Mouse (Mus musculus) liver, embryonic 15.5 days (tissue): ENCODE results near the gene Ufc1. TPM values are rescaled to one million over a fixed set of nuclear protein-coding genes. Genes with fewer than 3 reads are reported as not detected.
A peak's percentile ranks its signal among the peaks of the same experiment; 100 is the strongest.

Source experiments
- ATAC-seq: fragments of 200-750 bp; cut with Nextera tagmentation; 2 replicates; pipeline ENCODE4 v1.8.0; 2017; ENCODE audit warnings: moderate number of reproducible peaks, mild to moderate bottlenecking, moderate library complexity; ENCODE audit not compliant: insufficient read depth
- H3K27ac ChIP-seq: fragments of 300-500 bp; sonication (generic); replicated peaks from 2 replicates; pipeline ENCODE4 v1.5.1; 2015; ENCODE audit warnings: mild to moderate bottlenecking, inconsistent platforms
- H3K27me3 ChIP-seq: fragments of 300-500 bp; sonication (generic); 2 replicates; pipeline ENCODE4 v1.6.1; 2015; ENCODE audit warnings: mild to moderate bottlenecking, inconsistent platforms
- H3K36me3 ChIP-seq: fragments of 300-500 bp; sonication (generic); replicated peaks from 2 replicates; pipeline ENCODE4 v1.6.1; 2015; ENCODE audit warnings: moderate library complexity, mild to moderate bottlenecking, inconsistent platforms
- H3K4me1 ChIP-seq: fragments of 300-500 bp; sonication (generic); replicated peaks from 2 replicates; pipeline ENCODE4 v1.6.1; 2015; ENCODE audit warnings: inconsistent platforms
- H3K4me2 ChIP-seq: fragments of 300-500 bp; sonication (generic); 2 replicates; pipeline ENCODE4 v1.6.1; 2015; ENCODE audit warnings: moderate library complexity, mild to moderate bottlenecking, inconsistent platforms
- H3K4me3 ChIP-seq: fragments of 300-500 bp; sonication (generic); replicated peaks from 2 replicates; pipeline ENCODE4 v1.5.1; 2015; ENCODE audit warnings: mild to moderate bottlenecking, inconsistent platforms
- H3K9ac ChIP-seq: fragments of 300-500 bp; sonication (generic); 2 replicates; pipeline ENCODE4 v1.6.1; 2015; ENCODE audit warnings: moderate library complexity, mild to moderate bottlenecking, inconsistent platforms
- H3K9me3 ChIP-seq: fragments of 300-500 bp; sonication (generic); replicated peaks from 2 replicates; pipeline ENCODE4 v1.6.1; 2016; ENCODE audit warnings: inconsistent platforms
- WGBS: fragments of 180-500 bp; shearing (Covaris S2); methylation state at CpG from one replicate; pipeline ENCODE4 v1.1.7; 2015; ENCODE audit warnings: mixed read lengths; ENCODE audit not compliant: insufficient replicate concordance; 5-methylcytosine and 5-hydroxymethylcytosine counted together
- polyA plus RNA-seq: library from polyadenylated mRNA; unstranded; fragments of >200 nt; fragmentation: Nextera tagmentation; extraction: Ambion mirVana; gene quantifications from 2 replicates; pipeline ENCODE4 v1.2.1, GENCODE M21; 2015

Ufc1 gene
- polyA plus RNA-seq, 1 experiment from 2014 or later = 41.4 TPM

DNA sequence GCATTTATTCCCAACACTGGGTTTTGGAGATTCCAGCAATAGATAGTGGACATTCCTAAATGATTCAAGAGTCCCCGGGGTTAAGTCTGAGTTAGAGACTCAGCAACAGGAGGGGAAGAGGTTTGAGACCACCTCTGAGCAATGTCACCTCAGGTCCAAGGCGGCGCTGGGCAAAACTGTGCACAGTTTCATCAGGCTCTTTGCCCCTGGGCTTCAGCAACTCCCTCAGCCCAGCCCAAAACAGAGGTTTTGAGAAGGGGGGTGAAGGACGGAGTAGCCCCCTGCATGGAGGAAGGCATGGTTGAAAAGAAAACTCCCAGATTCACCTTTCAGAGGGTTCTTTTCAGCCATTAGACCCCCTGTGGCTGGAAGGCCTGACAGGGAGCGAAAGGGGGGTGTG lies 15.1 kb downstream of the Ufc1 start:
- peaks cover 77% of the 10 kb centered on the region for H3K4me1 ChIP-seq
- no peaks in the 10 kb centered on the region for H3K27me3 ChIP-seq
- H3K27ac ChIP-seq = peak overlapping the region; percentile 98
- H3K9ac ChIP-seq = peak overlapping the region; percentile 90
- H3K4me3 ChIP-seq = peak overlapping the region; percentile 73
- no peaks in the 10 kb centered on the region for H3K9me3 ChIP-seq
- peak overlapping the region; percentile 81 for H3K4me2 ChIP-seq
- H3K36me3 ChIP-seq = peaks cover 81% of the 10 kb centered on the region
- WGBS = 55% methylated on average over 5 of the region's 5 CpGs
- no peak for ATAC-seq

DNA sequence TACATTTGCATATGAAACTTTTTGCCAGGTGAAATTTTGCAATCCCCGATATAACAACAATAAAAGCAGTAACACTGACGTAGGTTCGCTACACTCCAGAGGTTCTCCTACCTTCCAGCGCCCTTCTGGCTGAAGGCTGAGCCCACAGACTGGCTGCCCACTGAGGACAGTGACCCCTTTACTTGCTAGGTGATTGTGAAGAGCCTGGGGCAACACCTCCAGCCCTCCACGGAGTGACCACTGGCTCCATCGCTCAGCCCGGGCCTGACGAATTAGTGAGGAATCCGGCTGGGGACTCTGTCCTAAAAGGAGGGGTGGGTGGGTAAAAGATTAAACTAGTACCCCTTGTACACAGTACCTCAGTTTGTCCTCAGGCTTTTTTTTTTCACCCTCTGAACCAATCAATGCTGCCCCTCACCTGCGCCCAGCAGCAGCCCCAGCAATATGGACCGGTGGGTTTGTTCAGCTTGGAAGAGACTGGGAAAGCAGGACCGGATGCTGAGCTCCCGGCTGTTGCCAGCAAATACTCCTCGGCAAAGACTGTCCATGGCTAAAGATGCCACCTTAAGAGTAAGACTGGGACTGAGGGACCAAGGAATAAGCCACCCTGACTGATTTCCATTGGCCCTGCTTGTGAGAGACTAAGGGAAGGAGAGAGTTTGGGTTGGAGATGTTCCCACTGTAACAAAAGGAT lies 15.7 kb downstream of the Ufc1 start:
- Histone ChIP-seq H3K4me3 (peak overlapping the region; percentile 73), H3K4me1 (peaks cover 76% of the 10 kb centered on the region), H3K36me3 (peaks cover 81% of the 10 kb centered on the region), H3K4me2 (peak overlapping the region; percentile 81), H3K9me3 (no peaks in the 10 kb centered on the region), H3K9ac (peak overlapping the region; percentile 90), H3K27me3 (no peaks in the 10 kb centered on the region), H3K27ac (peak overlapping the region; percentile 98)
- ATAC-seq = no peak
- 75% methylated on average over 14 of the region's 14 CpGs for WGBS

- Histone ChIP-seq H3K36me3 (peaks cover 81% of the 10 kb centered on the region), H3K27ac (peak overlapping the region; percentile 98)
Observed at GRCm38 (mm10) chr1:171278436-171278835, 16.4 kb downstream of the Ufc1 start.

DNA sequence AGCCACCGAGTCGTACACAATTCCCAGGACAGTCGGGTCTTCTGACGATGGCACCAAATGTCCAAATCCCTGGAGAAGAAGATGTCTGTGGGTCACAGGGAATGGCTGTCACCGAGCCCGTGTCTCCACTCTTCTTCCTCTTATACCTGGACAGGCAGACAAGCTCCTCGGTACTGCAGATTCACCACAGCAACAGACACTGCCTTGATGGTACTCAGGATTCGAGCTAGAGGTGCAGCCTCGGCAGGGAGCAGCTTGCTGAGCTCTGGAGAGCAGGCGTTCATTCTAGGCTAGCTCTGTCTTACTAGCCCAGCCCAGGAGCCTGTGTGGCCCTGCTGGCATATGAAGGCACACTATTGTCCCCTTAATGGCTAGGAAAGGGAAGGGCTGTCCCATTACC lies 17.1 kb downstream of the Ufc1 start:
- WGBS = 85% methylated on average over 10 of the region's 10 CpGs
- peaks cover 71% of the 10 kb centered on the region for H3K4me1 ChIP-seq
- peaks cover 81% of the 10 kb centered on the region for H3K36me3 ChIP-seq
- no peak for ATAC-seq
- H3K27me3 ChIP-seq = no peaks in the 10 kb centered on the region
- peak overlapping the region; percentile 98 for H3K27ac ChIP-seq
- peak overlapping the region; percentile 90; the same call in 1 of the 2 replicates for H3K9ac ChIP-seq
- H3K4me2 ChIP-seq = peak overlapping the region; percentile 81
- peak overlapping the region; percentile 73 for H3K4me3 ChIP-seq
- no peaks in the 10 kb centered on the region for H3K9me3 ChIP-seq

More at GRCm38 (mm10) chr1:171278436-171278835, 16.4 kb downstream of the Ufc1 start:
- ATAC-seq = no peak
- H3K4me2 ChIP-seq = peak overlapping the region; percentile 81
- H3K9me3 ChIP-seq = no peaks in the 10 kb centered on the region
- no peaks in the 10 kb centered on the region for H3K27me3 ChIP-seq
- H3K4me3 ChIP-seq = peak overlapping the region; percentile 73
- peak overlapping the region; percentile 90; the same call in 1 of the 2 replicates for H3K9ac ChIP-seq
- peaks cover 78% of the 10 kb centered on the region for H3K4me1 ChIP-seq
- WGBS = 93% methylated on average over 8 of the region's 8 CpGs

DNA sequence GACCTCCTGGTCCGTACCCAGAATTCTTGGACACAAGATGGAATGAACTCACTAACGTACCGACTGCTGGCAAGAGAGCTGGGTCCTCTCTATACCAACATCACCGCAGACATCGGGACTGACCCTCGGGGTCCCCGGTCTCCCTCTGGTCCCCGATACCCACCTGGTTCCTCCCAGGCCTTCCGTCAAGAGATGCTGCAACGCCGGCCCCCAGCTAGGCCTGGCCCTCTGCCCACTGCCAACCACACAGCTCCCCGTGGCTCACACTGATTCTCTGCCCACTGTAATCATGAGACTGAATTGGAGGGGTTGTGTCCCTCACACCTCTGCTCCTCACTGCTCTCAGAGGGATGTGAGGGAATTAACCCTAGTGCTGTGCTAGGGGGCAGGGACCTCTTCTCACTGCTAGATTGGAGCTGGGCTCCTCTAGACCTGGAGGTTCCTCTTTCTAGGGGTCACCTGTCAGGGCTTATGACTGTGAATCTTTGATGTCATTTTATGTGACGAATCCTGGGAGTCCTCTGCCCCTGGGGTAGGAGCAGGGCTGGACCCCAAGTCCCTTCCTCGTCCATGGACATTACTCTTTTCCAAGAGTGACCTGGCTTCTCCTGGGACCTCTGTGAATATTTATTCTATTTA lies 18.6 kb downstream of the Ufc1 start:
- ATAC-seq = no peak
- H3K4me1 ChIP-seq = peaks cover 76% of the 10 kb centered on the region
- H3K27ac ChIP-seq = peak overlapping the region; percentile 48
- H3K9me3 ChIP-seq = no peaks in the 10 kb centered on the region
- H3K4me3 ChIP-seq = no peak overlapping the region
- peak overlapping the region; percentile 81; the same call in 1 of the 2 replicates for H3K4me2 ChIP-seq
- WGBS = 91% methylated on average over 14 of the region's 14 CpGs
- no peak overlapping the region for H3K9ac ChIP-seq
- H3K27me3 ChIP-seq = no peaks in the 10 kb centered on the region
- peaks cover 85% of the 10 kb centered on the region for H3K36me3 ChIP-seq

DNA sequence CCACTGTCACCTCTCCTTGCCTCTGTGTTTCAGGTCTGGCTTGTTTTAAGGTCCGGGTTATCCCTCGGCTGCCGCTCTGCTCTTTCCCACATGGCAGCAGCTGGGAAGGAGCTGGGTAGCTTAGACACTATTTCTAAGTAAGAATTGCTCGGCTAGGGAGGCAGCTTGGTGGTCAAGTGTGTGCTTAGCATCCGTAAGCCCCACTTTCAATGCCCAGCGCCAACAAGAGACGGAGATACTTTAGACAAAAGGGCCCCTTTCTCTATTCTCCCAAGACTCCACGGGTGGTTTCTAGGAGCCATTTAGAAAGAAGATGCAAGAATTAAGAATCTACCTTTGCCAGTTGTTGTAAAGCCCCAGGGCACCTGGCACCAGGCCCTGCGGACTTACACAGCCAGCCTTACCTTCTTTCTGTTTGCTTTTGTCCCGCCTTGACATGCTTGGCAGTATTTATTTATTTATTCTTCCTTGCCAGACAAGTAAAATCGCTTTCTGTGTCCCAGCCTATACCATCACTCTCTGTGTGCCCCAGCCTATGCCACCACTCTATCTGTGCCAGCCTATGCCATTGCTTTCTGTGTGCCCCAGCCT lies 19.6 kb downstream of the Ufc1 start:
- no peaks in the 10 kb centered on the region for H3K27me3 ChIP-seq
- H3K4me3 ChIP-seq = no peak overlapping the region
- H3K9ac ChIP-seq = no peak overlapping the region
- 92% methylated on average over 11 of the region's 11 CpGs for WGBS
- no peaks in the 10 kb centered on the region for H3K9me3 ChIP-seq
- H3K36me3 ChIP-seq = peaks cover 85% of the 10 kb centered on the region
- H3K4me2 ChIP-seq = 0 out of 2 replicates have a peak overlapping the region, but pooled peaks have one; percentile 4
- H3K4me1 ChIP-seq = peaks cover 82% of the 10 kb centered on the region
- ATAC-seq = no peak
- peak overlapping the region; percentile 51 for H3K27ac ChIP-seq

DNA sequence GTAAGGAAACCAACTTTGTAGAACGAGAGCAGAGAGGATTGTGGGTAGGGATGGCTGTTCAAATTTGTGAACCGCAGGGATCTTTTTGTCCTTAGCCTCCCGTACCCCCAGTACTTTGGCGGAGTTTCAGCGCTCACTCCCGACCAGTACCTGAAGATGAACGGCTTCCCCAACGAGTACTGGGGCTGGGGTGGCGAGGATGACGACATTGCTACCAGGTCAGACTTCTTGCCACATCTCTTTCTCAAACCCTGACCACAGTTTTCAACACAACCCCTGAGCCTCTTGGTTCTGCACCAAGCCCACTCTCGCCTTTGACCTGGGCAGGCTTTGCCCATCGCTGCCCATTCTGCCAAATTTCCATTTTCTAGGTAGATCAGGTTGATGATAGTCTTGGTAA lies 20.7 kb downstream of the Ufc1 start:
- 88% methylated on average over 12 of the region's 12 CpGs for WGBS
- H3K4me1 ChIP-seq = peaks cover 82% of the 10 kb centered on the region
- H3K4me3 ChIP-seq = no peak overlapping the region
- peak overlapping the region; percentile 51 for H3K27ac ChIP-seq
- H3K9me3 ChIP-seq = no peaks in the 10 kb centered on the region
- no peak overlapping the region for H3K9ac ChIP-seq
- ATAC-seq = no peak
- 0 out of 2 replicates have a peak overlapping the region, but pooled peaks have one; percentile 3 for H3K4me2 ChIP-seq
- no peaks in the 10 kb centered on the region for H3K27me3 ChIP-seq
- H3K36me3 ChIP-seq = peaks cover 76% of the 10 kb centered on the region

DNA sequence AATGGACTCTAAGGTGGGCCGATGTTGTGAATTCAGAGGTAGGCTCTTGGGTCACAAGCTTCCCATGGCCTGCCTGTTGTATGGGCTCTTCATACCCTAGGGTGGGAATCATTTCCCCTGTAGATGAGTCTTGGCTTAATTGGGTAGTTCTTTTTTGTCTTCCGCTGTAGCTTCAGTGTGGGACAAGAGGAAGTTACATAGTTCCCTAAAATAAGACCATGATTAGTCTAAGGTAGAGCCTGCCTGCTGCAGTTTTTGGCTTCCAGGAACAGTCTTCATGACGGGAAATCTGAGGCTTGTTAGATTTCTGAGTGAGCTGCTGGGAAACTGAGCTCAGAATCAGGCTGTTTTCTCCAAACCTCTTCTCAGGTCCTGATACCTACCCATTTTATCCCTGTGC lies 22.7 kb downstream of the Ufc1 start:
- Histone ChIP-seq H3K9me3 (no peaks in the 10 kb centered on the region), H3K9ac (peak overlapping the region; percentile 77; the same call in 1 of the 2 replicates), H3K36me3 (peaks cover 56% of the 10 kb centered on the region), H3K27me3 (no peaks in the 10 kb centered on the region), H3K27ac (peak overlapping the region; percentile 87), H3K4me2 (peak overlapping the region; percentile 88), H3K4me1 (peaks cover 65% of the 10 kb centered on the region), H3K4me3 (peak overlapping the region; percentile 82)
- no peak for ATAC-seq
- 56% methylated on average over 3 of the region's 3 CpGs for WGBS

GRCm38 (mm10) chr1:171271622-171272021 lies 23.2 kb downstream of the Ufc1 start:
- H3K4me2 ChIP-seq = peak overlapping the region; percentile 88
- peak overlapping the region; percentile 77 for H3K9ac ChIP-seq
- H3K4me1 ChIP-seq = peaks cover 62% of the 10 kb centered on the region
- H3K27me3 ChIP-seq = no peaks in the 10 kb centered on the region
- WGBS = 48% methylated on average over 10 of the region's 10 CpGs
- H3K36me3 ChIP-seq = peaks cover 51% of the 10 kb centered on the region
- H3K4me3 ChIP-seq = peak overlapping the region; percentile 82
- no peaks in the 10 kb centered on the region for H3K9me3 ChIP-seq
- no peak for ATAC-seq
- peak overlapping the region; percentile 87 for H3K27ac ChIP-seq

DNA sequence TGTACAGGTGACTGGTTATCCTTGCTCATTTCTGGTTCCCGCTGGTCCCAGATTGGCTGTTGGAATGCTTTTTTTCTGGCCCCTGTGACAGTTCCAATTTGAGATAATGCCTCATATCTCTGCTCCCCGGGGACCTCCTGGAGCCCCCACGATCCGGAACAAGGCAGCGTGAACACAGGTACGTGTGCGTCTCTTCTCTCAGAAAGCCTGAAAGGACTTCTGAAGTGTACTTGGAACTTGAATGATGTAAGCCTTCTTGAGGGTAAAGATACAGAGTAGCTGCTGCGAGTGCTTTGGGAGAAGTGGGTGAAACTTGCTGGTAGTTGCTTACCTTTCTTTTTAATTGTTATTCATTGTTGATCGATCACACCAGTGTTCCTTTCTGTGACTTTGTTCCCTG lies 23.6 kb downstream of the Ufc1 start:
- Histone ChIP-seq H3K27me3 (no peaks in the 10 kb centered on the region), H3K36me3 (peaks cover 47% of the 10 kb centered on the region), H3K4me3 (peak overlapping the region; percentile 82), H3K27ac (peak overlapping the region; percentile 87), H3K4me2 (peak overlapping the region; percentile 88), H3K9ac (peak overlapping the region; percentile 77), H3K4me1 (peaks cover 63% of the 10 kb centered on the region), H3K9me3 (no peaks in the 10 kb centered on the region)
- 26% methylated on average over 9 of the region's 9 CpGs for WGBS
- no peak for ATAC-seq

DNA sequence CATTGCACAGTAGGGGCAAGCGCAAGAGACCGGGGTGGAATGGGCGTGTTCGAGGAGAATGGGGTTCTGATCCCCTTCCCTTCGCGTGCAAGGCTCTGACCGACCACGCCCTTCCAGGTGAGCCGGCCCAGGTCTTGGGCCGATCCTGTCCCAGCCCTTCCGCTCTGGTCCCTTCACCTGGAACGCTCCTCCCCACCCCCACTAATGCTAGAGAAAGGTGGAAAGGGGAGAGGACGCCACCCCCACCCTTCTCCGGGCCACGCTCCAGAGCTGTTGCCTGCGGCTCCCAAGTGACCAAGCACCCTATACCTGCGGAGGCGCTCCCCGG lies 24.3 kb downstream of the Ufc1 start:
- under 1% methylated on average over 19 of the region's 19 CpGs for WGBS
- ATAC-seq = peak; percentile 65
- H3K27ac ChIP-seq = peak overlapping the region; percentile 87
- H3K36me3 ChIP-seq = peaks cover 40% of the 10 kb centered on the region
- no peaks in the 10 kb centered on the region for H3K27me3 ChIP-seq
- H3K4me2 ChIP-seq = peak overlapping the region; percentile 88
- H3K4me3 ChIP-seq = peak overlapping the region; percentile 82
- H3K9ac ChIP-seq = peak overlapping the region; percentile 77
- H3K4me1 ChIP-seq = peaks cover 58% of the 10 kb centered on the region
- no peaks in the 10 kb centered on the region for H3K9me3 ChIP-seq
